Mouse (Mus musculus) small intestine, adult 10 weeks (tissue): Measurements from ENCODE around the gene Olfr635. TPM values are rescaled to one million over a fixed set of nuclear protein-coding genes. Genes with fewer than 3 reads are reported as not detected.

Experiments
- polyA plus RNA-seq: library from polyadenylated mRNA; stranded (reverse); fragments of 350-450 nt; fragmentation: Illumina TruSeq; extraction: RNeasy Lipid Tissue Mini Kit (QIAGEN cat#74804); gene quantifications from one replicate; pipeline ENCODE4 v1.2.3, GENCODE M21; 2014; ENCODE audit warnings: low replicate concordance

The Olfr635 gene
- not detected for polyA plus RNA-seq

GRCm38 (mm10) chr7:103970852-103971251 lies at the start of gene Olfr635:
TSS of gene Olfr635 (plus strand) at chr7:103971152.

GRCm38 (mm10) chr7:103928525-103928924 lies 42.4 kb upstream of the Olfr635 start, which contains the start of gene Olfr631:
TSS of gene Olfr631 (plus strand) at chr7:103928825.

GRCm38 (mm10) chr7:103934264-103934663 lies 36.7 kb upstream of the Olfr635 start, which contains the start of gene Olfr632:
TSS of gene Olfr632 (plus strand) at chr7:103934347.

GRCm38 (mm10) chr7:103944137-103944536 lies 26.8 kb upstream of the Olfr635 start, which contains the start of gene Olfr633:
TSS of gene Olfr633 (plus strand) at chr7:103944437.

GRCm38 (mm10) chr7:103998446-103998845 lies 27.5 kb downstream of the Olfr635 start, which contains the start of gene Olfr638:
TSS of gene Olfr638 (plus strand) at chr7:103998746.

GRCm38 (mm10) chr7:104017203-104017602 lies 46.3 kb downstream of the Olfr635 start, which contains the start of gene Olfr639:
TSS of gene Olfr639 (minus strand) at chr7:104017303.

GRCm38 (mm10) chr7:104025473-104025872 lies 54.5 kb downstream of the Olfr635 start, which contains the start of gene Olfr640:
TSS of gene Olfr640 (minus strand) at chr7:104025573.

GRCm38 (mm10) chr7:104035145-104035544 lies 64.2 kb downstream of the Olfr635 start, which contains the start of gene Olfr641:
TSS of gene Olfr641 (plus strand) at chr7:104035445.

Other genes starting within 250 kb of the Olfr635 start
- gene Olfr628, start 240.8 kb upstream of the Olfr635 start, polyA plus RNA-seq, result not detected
- not detected for gene Olfr629, start 226.2 kb upstream of the Olfr635 start, polyA plus RNA-seq
- not detected for gene Olfr630, start 213.8 kb upstream of the Olfr635 start, polyA plus RNA-seq
- gene Olfr69, start 199.6 kb upstream of the Olfr635 start, polyA plus RNA-seq, result not detected
- not detected for gene Olfr68, start 191.5 kb upstream of the Olfr635 start, polyA plus RNA-seq
- not detected for gene Olfr67, start 179.3 kb upstream of the Olfr635 start, polyA plus RNA-seq
- 1.4 TPM for gene Hbb-bt, start 157.2 kb upstream of the Olfr635 start, polyA plus RNA-seq
- gene Hbb-bs, start 143.1 kb upstream of the Olfr635 start, polyA plus RNA-seq, result 17.2 TPM
- gene Hbb-bh2, start 130.6 kb upstream of the Olfr635 start, polyA plus RNA-seq, result not detected
- not detected for gene Hbb-bh1, start 128.0 kb upstream of the Olfr635 start, polyA plus RNA-seq
- gene Hbb-y, start 117.9 kb upstream of the Olfr635 start, polyA plus RNA-seq, result not detected
- not detected for gene Olfr66, start 84.9 kb upstream of the Olfr635 start, polyA plus RNA-seq
- not detected for gene Olfr64, start 76.7 kb upstream of the Olfr635 start, polyA plus RNA-seq
- not detected for gene Olfr65, start 67.7 kb upstream of the Olfr635 start, polyA plus RNA-seq
- gene Olfr631, start 42.3 kb upstream of the Olfr635 start, polyA plus RNA-seq, result not detected
- gene Olfr632, start 36.8 kb upstream of the Olfr635 start, polyA plus RNA-seq, result not detected
- gene Olfr633, start 26.7 kb upstream of the Olfr635 start, polyA plus RNA-seq, result not detected
- not detected for gene Olfr638, start 27.6 kb downstream of the Olfr635 start, polyA plus RNA-seq
- gene Olfr639, start 46.2 kb downstream of the Olfr635 start, polyA plus RNA-seq, result not detected
- not detected for gene Olfr640, start 54.4 kb downstream of the Olfr635 start, polyA plus RNA-seq
- gene Olfr641, start 64.3 kb downstream of the Olfr635 start, polyA plus RNA-seq, result not detected
- gene Olfr642, start 81.5 kb downstream of the Olfr635 start, polyA plus RNA-seq, result not detected
- not detected for gene 4930516K23Rik, start 90.3 kb downstream of the Olfr635 start, polyA plus RNA-seq
- gene Olfr644, start 100.7 kb downstream of the Olfr635 start, polyA plus RNA-seq, result not detected
- gene Olfr645, start 114.3 kb downstream of the Olfr635 start, polyA plus RNA-seq, result not detected
- not detected for gene Olfr646, start 133.7 kb downstream of the Olfr635 start, polyA plus RNA-seq
- gene Ubqln5, start 158.7 kb downstream of the Olfr635 start, polyA plus RNA-seq, result not detected
- gene Olfr643, start 166.3 kb downstream of the Olfr635 start, polyA plus RNA-seq, result not detected
- not detected for gene Ubqln3, start 172.1 kb downstream of the Olfr635 start, polyA plus RNA-seq
- not detected for gene Ubqlnl, start 179.4 kb downstream of the Olfr635 start, polyA plus RNA-seq
- not detected for gene Olfm5, start 193.7 kb downstream of the Olfr635 start, polyA plus RNA-seq
- gene Olfr648, start 212.2 kb downstream of the Olfr635 start, polyA plus RNA-seq, result 0.19 TPM
- not detected for gene Olfr649, start 224.8 kb downstream of the Olfr635 start, polyA plus RNA-seq
- 2.7 TPM for gene Trim6, start 247.6 kb downstream of the Olfr635 start, polyA plus RNA-seq